Mouse (Mus musculus) bone marrow macrophage, adult 2 months (primary cell): ENCODE results near the gene Entpd6.

ENCODE experiments used
- CTCF ChIP-seq: IDR thresholded peaks from 2 replicates; pipeline ENCODE4 v1.5.1; 2012; ENCODE audit warnings: low read depth, mild to moderate bottlenecking, low read length, moderate library complexity
- POLR2A ChIP-seq: IDR thresholded peaks from 2 replicates; pipeline ENCODE4 v1.6.1; 2012; ENCODE audit warnings: mild to moderate bottlenecking, low read depth, low read length, borderline replicate concordance

DNA sequence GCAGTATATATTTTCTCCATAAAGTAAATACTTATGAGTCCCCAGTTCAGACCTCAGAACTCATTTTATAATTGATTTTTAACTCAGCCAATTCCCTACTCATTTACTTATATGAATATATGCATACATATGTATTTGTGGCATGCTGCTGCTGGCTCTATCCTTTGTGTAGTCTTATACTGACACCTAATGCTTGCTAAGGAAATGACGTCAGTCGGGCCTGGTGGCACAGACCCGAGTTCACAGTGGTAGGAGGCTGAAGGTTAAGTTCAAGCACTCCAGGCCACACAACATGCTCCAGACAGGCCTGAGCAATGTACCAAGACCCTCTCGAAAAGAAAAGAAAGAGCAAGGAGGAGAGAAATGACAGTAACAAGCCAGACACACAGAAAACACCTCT is 7.4 kb upstream of the Entpd6 start:
- TF ChIP-seq POLR2A: no peak
- no peak for TF ChIP-seq CTCF
